Mouse (Mus musculus) hindbrain, embryonic 12.5 days (tissue): ENCODE data around the gene Calm4. TPM values are rescaled to one million over a fixed set of nuclear protein-coding genes. Genes with fewer than 3 reads are reported as not detected.
"Not testable (repeated sequence)": the region's sequence is repeated elsewhere in the genome, so short reads cannot be mapped to it uniquely, and the experiment has no call there.

Experiments
- ATAC-seq: fragments of 200-750 bp; cut with Nextera tagmentation; 2 replicates; pipeline ENCODE4 v1.8.0; 2017; ENCODE audit warnings: moderate TSS enrichment; ENCODE audit not compliant: low FRiP score
- H3K27ac ChIP-seq: fragments of 300-500 bp; sonication (generic); 2 replicates; pipeline ENCODE4 v1.5.1; 2016; ENCODE audit warnings: mild to moderate bottlenecking
- H3K27me3 ChIP-seq: fragments of 300-500 bp; sonication (generic); 2 replicates; pipeline ENCODE4 v1.6.1; 2016; ENCODE audit warnings: mild to moderate bottlenecking
- H3K36me3 ChIP-seq: fragments of 300-500 bp; sonication (generic); 2 replicates; pipeline ENCODE4 v1.6.1; 2016; ENCODE audit warnings: mild to moderate bottlenecking
- H3K4me1 ChIP-seq: fragments of 300-500 bp; sonication (generic); 2 replicates; pipeline ENCODE4 v1.6.1; 2016
- H3K4me2 ChIP-seq: fragments of 300-500 bp; sonication (generic); replicated peaks from 2 replicates; pipeline ENCODE4 v1.6.1; 2016; ENCODE audit warnings: mild to moderate bottlenecking
- H3K4me3 ChIP-seq: fragments of 300-500 bp; sonication (generic); 2 replicates; pipeline ENCODE4 v1.5.1; 2016; ENCODE audit warnings: mild to moderate bottlenecking
- H3K9ac ChIP-seq: fragments of 300-500 bp; sonication (generic); 2 replicates; pipeline ENCODE4 v1.6.1; 2016; ENCODE audit warnings: mild to moderate bottlenecking, moderate library complexity
- H3K9me3 ChIP-seq: fragments of 300-500 bp; sonication (generic); replicated peaks from 2 replicates; pipeline ENCODE4 v1.6.1; 2016; ENCODE audit warnings: mild to moderate bottlenecking
- WGBS: fragments of 180-500 bp; shearing (Covaris S2); methylation state at CpG from one replicate; pipeline ENCODE4 v1.1.7; 2016; 5-methylcytosine and 5-hydroxymethylcytosine counted together
- polyA plus RNA-seq: library from polyadenylated mRNA; unstranded; fragments of >200 nt; fragmentation: Nextera tagmentation; extraction: Ambion mirVana; gene quantifications from 2 replicates; pipeline ENCODE4 v1.2.1, GENCODE M21; 2016

Calm4 gene
- polyA plus RNA-seq = not detected in 2 replicates

GRCm38 (mm10) chr13:3837312-3837807 is at the start of gene Calm4:
Gene Calm4, plus strand, starts transcription at chr13:3837757.
- not testable (repeated sequence) for H3K4me1 ChIP-seq

GRCm38 (mm10) chr13:3788588-3788987 is 49.0 kb upstream of the Calm4 start:
- H3K36me3 ChIP-seq = no peaks in the 10 kb centered on the region
- H3K9me3 ChIP-seq = no peaks in the 10 kb centered on the region
- H3K4me1 ChIP-seq = no peaks in the 10 kb centered on the region
- no peak overlapping the region for H3K4me2 ChIP-seq
- H3K27me3 ChIP-seq = no peaks in the 10 kb centered on the region
- H3K27ac ChIP-seq = no peak overlapping the region
- H3K9ac ChIP-seq = no peak overlapping the region
- no peak for ATAC-seq
- 92% methylated on average over 2 of the region's 2 CpGs for WGBS
- H3K4me3 ChIP-seq = no peak overlapping the region

More at GRCm38 (mm10) chr13:3837312-3837807, at the start of gene Calm4:
- not testable (repeated sequence) for H3K9me3 ChIP-seq, ATAC-seq, H3K27me3 ChIP-seq, H3K36me3 ChIP-seq, H3K27ac ChIP-seq, H3K9ac ChIP-seq, H3K4me2 ChIP-seq, H3K4me3 ChIP-seq

GRCm38 (mm10) chr13:3789531-3789930 is 48.0 kb upstream of the Calm4 start:
- Histone ChIP-seq H3K9ac (no peak overlapping the region), H3K4me3 (no peak overlapping the region), H3K4me2 (no peak overlapping the region), H3K27ac (no peak overlapping the region), H3K36me3 (no peaks in the 10 kb centered on the region), H3K27me3 (no peaks in the 10 kb centered on the region), H3K9me3 (no peaks in the 10 kb centered on the region), H3K4me1 (no peaks in the 10 kb centered on the region)
- no peak for ATAC-seq
- WGBS = 73% methylated on average over 2 of the region's 2 CpGs

GRCm38 (mm10) chr13:3796649-3797048 is 40.9 kb upstream of the Calm4 start:
- Histone ChIP-seq H3K4me2 (no peak overlapping the region), H3K9ac (no peak overlapping the region), H3K4me3 (no peak overlapping the region), H3K27ac (no peak overlapping the region), H3K4me1 (no peaks in the 10 kb centered on the region), H3K9me3 (no peaks in the 10 kb centered on the region), H3K36me3 (no peaks in the 10 kb centered on the region), H3K27me3 (no peaks in the 10 kb centered on the region)
- no peak for ATAC-seq
- WGBS = 84% methylated on average over 4 of the region's 4 CpGs

- Histone ChIP-seq H3K4me1 (no peaks in the 10 kb centered on the region), H3K4me2 (no peak overlapping the region), H3K9me3 (no peaks in the 10 kb centered on the region), H3K9ac (no peak overlapping the region), H3K27ac (no peak overlapping the region), H3K36me3 (no peaks in the 10 kb centered on the region), H3K4me3 (no peak overlapping the region), H3K27me3 (no peaks in the 10 kb centered on the region)
- no peak for ATAC-seq
These were observed 38.8 kb upstream of the Calm4 start for GRCm38 (mm10) chr13:3798751-3799150.

GRCm38 (mm10) chr13:3799386-3799785 is 38.2 kb upstream of the Calm4 start:
- Histone ChIP-seq H3K9ac (no peak overlapping the region), H3K4me3 (no peak overlapping the region), H3K36me3 (no peaks in the 10 kb centered on the region), H3K4me2 (no peak overlapping the region), H3K27ac (no peak overlapping the region), H3K4me1 (no peaks in the 10 kb centered on the region), H3K27me3 (no peaks in the 10 kb centered on the region), H3K9me3 (no peaks in the 10 kb centered on the region)
- ATAC-seq = no peak
- WGBS = 79% methylated on average over 3 of the region's 3 CpGs

- Histone ChIP-seq H3K4me2 (no peak within 1 kb of the TSS), H3K4me3 (no peak within 1 kb of the TSS), H3K9me3 (no peaks in the 10 kb centered on the region), H3K27ac (no peak within 1 kb of the TSS), H3K9ac (no peak within 1 kb of the TSS), H3K27me3 (no peaks in the 10 kb centered on the region), H3K4me1 (no peaks in the 10 kb centered on the region), H3K36me3 (no peaks in the 10 kb centered on the region)
- ATAC-seq = no peak
- WGBS = 89% methylated on average over 13 of the region's 13 CpGs
These were observed 33.4 kb upstream of the Calm4 start, which contains the start of gene Calml3 for GRCm38 (mm10) chr13:3804186-3804585. Gene Calml3, minus strand, starts transcription at chr13:3804316.

GRCm38 (mm10) chr13:3805132-3805531 is 32.4 kb upstream of the Calm4 start:
- WGBS = 53% methylated on average over 2 of the region's 2 CpGs
- H3K4me1 ChIP-seq = no peaks in the 10 kb centered on the region
- no peaks in the 10 kb centered on the region for H3K36me3 ChIP-seq
- ATAC-seq = no peak
- H3K9me3 ChIP-seq = no peaks in the 10 kb centered on the region
- no peak overlapping the region for H3K4me3 ChIP-seq
- no peak overlapping the region for H3K27ac ChIP-seq
- H3K9ac ChIP-seq = no peak overlapping the region
- no peaks in the 10 kb centered on the region for H3K27me3 ChIP-seq
- no peak overlapping the region for H3K4me2 ChIP-seq

- H3K4me1 ChIP-seq = no peaks in the 10 kb centered on the region
These were observed 31.9 kb upstream of the Calm4 start for GRCm38 (mm10) chr13:3805638-3806037.

GRCm38 (mm10) chr13:3807131-3807827 is 30.3 kb upstream of the Calm4 start:
- H3K36me3 ChIP-seq = no peaks in the 10 kb centered on the region
- no peak overlapping the region for H3K27ac ChIP-seq
- no peak overlapping the region for H3K9ac ChIP-seq
- 80% methylated on average over 7 of the region's 7 CpGs for WGBS
- no peak overlapping the region for H3K4me3 ChIP-seq
- ATAC-seq = no peak
- no peaks in the 10 kb centered on the region for H3K4me1 ChIP-seq
- no peak overlapping the region for H3K4me2 ChIP-seq
- no peaks in the 10 kb centered on the region for H3K9me3 ChIP-seq
- no peaks in the 10 kb centered on the region for H3K27me3 ChIP-seq

More at GRCm38 (mm10) chr13:3805638-3806037, 31.9 kb upstream of the Calm4 start:
- H3K27me3 ChIP-seq = no peaks in the 10 kb centered on the region
- no peak overlapping the region for H3K4me3 ChIP-seq
- no peak for ATAC-seq
- H3K9ac ChIP-seq = no peak overlapping the region
- no peak overlapping the region for H3K4me2 ChIP-seq
- 86% methylated on average over 5 of the region's 5 CpGs for WGBS
- no peaks in the 10 kb centered on the region for H3K36me3 ChIP-seq
- no peak overlapping the region for H3K27ac ChIP-seq
- no peaks in the 10 kb centered on the region for H3K9me3 ChIP-seq

- no peaks in the 10 kb centered on the region for H3K9me3 ChIP-seq
- 87% methylated on average over 5 of the region's 5 CpGs for WGBS
- ATAC-seq = no peak
These were observed 19.4 kb upstream of the Calm4 start for GRCm38 (mm10) chr13:3818012-3818739.

GRCm38 (mm10) chr13:3818740-3819076 is 18.8 kb upstream of the Calm4 start:
- H3K4me1 ChIP-seq = no peaks in the 10 kb centered on the region
- H3K9me3 ChIP-seq = no peaks in the 10 kb centered on the region
- no peak overlapping the region for H3K27ac ChIP-seq
- no peaks in the 10 kb centered on the region for H3K27me3 ChIP-seq
- H3K36me3 ChIP-seq = no peaks in the 10 kb centered on the region
- H3K4me2 ChIP-seq = no peak overlapping the region
- no peak overlapping the region for H3K9ac ChIP-seq
- ATAC-seq = no peak
- WGBS = 91% methylated on average over 2 of the region's 2 CpGs
- no peak overlapping the region for H3K4me3 ChIP-seq

More at GRCm38 (mm10) chr13:3818012-3818739, 19.4 kb upstream of the Calm4 start:
- Histone ChIP-seq H3K36me3 (no peaks in the 10 kb centered on the region), H3K9ac (no peak overlapping the region), H3K4me1 (no peaks in the 10 kb centered on the region), H3K27me3 (no peaks in the 10 kb centered on the region), H3K27ac (no peak overlapping the region), H3K4me3 (no peak overlapping the region), H3K4me2 (no peak overlapping the region)

GRCm38 (mm10) chr13:3822105-3822504 is 15.5 kb upstream of the Calm4 start:
- Histone ChIP-seq H3K4me2 (no peak overlapping the region), H3K4me1 (no peaks in the 10 kb centered on the region), H3K27ac (no peak overlapping the region), H3K36me3 (no peaks in the 10 kb centered on the region), H3K27me3 (no peaks in the 10 kb centered on the region), H3K9ac (no peak overlapping the region), H3K4me3 (no peak overlapping the region), H3K9me3 (no peaks in the 10 kb centered on the region)
- ATAC-seq = no peak
- 61% methylated on average over 4 of the region's 4 CpGs for WGBS
